Mouse (Mus musculus): Measurements from ENCODE around the gene Tspan7. TPM values are rescaled to one million over a fixed set of nuclear protein-coding genes. Genes with fewer than 3 reads are reported as not detected.

The Tspan7 gene
- polyA plus RNA-seq, 1 experiment from 2014 or later: 49.2 TPM

- ATAC-seq (ENCODE audit: insufficient number of reproducible peaks, low FRiP score, low TSS enrichment, low read depth): no peak
Measured at GRCm38 (mm10) chrX:10641062-10641461, 156.1 kb downstream of the Tspan7 start.

More at GRCm38 (mm10) chrX:10641062-10641461, 156.1 kb downstream of the Tspan7 start:
- DNase-seq (ENCODE audit: low spot score): no peak
- H3K4me3 ChIP-seq (ENCODE audit: low read depth, low read length): no peak overlapping the region
- no peaks in the 10 kb centered on the region for H3K27me3 ChIP-seq (ENCODE audit: control insufficient read depth, insufficient read depth, low read length)
- no peaks in the 10 kb centered on the region for H3K9me3 ChIP-seq (ENCODE audit: control insufficient read depth, low read length)
- no peak overlapping the region for H3K9ac ChIP-seq (ENCODE audit: low read length)
- no peaks in the 10 kb centered on the region for H3K36me3 ChIP-seq (ENCODE audit: control insufficient read depth, insufficient read depth, low read length)
- no peak overlapping the region for H3K27ac ChIP-seq (replicated peaks; ENCODE audit: low read depth, low read length)
- no peak overlapping the region for H3K4me2 ChIP-seq (ENCODE audit: low read depth, severe bottlenecking)
- no peaks in the 10 kb centered on the region for H3K4me1 ChIP-seq (ENCODE audit: control insufficient read depth, insufficient read depth, low read length)

Other genes starting within 250 kb of the Tspan7 start
- not detected in 2 replicates for gene Otc, start 232.9 kb upstream of the Tspan7 start, polyA plus RNA-seq (2014; fragmentation: Nextera tagmentation; extraction: Ambion mirVana)
- gene Mid1ip1, start 229.9 kb downstream of the Tspan7 start, polyA plus RNA-seq (2014; fragmentation: Nextera tagmentation; extraction: Ambion mirVana): 20.6 and 25.7 TPM in 2 replicates

All from limb, embryonic 11.5 days (tissue).